Mouse (Mus musculus) cortical plate, adult 2 months (tissue): ENCODE measurements around the gene Sorbs1.

ENCODE experiments used
- CTCF ChIP-seq: fragments of 200-500 bp; IDR thresholded peaks from 2 replicates; pipeline ENCODE4 v1.5.1; 2011; ENCODE audit warnings: mild to moderate bottlenecking, control low read depth, low read length; ENCODE audit not compliant: insufficient read depth; ENCODE audit errors: extremely low read depth
- POLR2A ChIP-seq: fragments of 200-500 bp; IDR thresholded peaks from 2 replicates; pipeline ENCODE4 v1.6.1; 2011; ENCODE audit warnings: mild to moderate bottlenecking, low read length, control low read depth; ENCODE audit not compliant: insufficient read depth; ENCODE audit errors: extremely low read depth

GRCm38 (mm10) chr19:40299182-40299581 is 214.4 kb downstream of the Sorbs1 start:
- no peak for TF ChIP-seq CTCF
- no peak for TF ChIP-seq POLR2A
